Mouse (Mus musculus) kidney, adult 18-20 months (tissue): ENCODE data around the gene Lrba.
A peak's percentile ranks its signal among the peaks of the same experiment; 100 is the strongest.

Experiments
- DNase-seq: peaks from one replicate; pipeline ENCODE4 v3.0.0; 2021

The Lrba gene

GRCm38 (mm10) chr3:86806834-86807233 is 582.4 kb downstream of the Lrba start:
- no peak for DNase-seq

DNA sequence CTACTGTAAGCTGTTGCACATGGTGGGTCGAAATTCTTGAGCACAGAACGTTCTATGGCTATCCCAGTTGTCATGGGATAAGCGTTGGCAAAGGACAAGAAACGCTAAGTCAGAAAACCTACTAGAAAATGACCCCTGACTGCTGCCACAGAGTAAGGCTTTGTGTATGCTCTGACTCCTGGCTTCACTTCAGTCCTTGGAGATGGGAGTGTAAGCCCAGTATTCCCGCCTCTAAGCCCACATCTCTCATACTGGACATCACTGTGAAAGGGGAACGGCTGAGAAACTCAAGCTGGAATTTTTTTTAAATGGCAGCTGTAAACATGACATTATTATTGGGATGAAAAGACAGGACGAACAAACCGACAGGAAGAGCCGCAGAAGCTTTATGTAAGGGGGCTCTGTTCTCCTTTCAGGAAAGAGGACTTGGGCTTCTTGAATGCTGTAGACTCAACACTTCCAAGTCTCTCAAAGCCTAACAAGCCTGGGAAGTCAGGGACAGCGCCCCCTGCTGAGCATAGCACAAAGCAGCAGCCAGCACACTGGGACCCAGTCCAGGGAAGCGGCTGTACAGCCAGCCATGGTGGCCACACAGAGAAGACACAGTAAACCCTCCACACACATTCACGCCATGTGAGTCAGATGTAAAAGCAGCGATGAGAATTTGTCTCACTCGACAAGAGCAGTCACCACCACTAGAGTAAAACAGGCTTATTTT is 583.4 kb downstream of the Lrba start:
- no peak for DNase-seq

DNA sequence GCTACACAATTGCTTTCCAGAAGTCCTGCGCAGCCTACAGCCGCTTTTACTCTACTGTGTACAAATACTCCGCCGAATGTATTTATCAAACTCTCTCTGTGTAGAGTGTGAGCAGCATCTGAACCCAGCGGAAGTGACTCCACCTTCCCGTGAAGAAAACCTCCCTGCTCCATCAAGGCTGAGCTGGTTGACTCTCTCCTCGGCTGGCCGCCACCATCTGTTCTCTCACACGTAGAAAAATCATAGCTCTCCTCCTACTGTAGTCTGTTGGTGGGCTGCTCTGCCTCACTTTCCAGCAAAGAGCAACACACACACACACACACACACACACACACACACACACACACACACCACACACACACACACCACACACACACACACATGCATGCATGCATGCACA is 584.7 kb downstream of the Lrba start:
- no peak for DNase-seq

DNA sequence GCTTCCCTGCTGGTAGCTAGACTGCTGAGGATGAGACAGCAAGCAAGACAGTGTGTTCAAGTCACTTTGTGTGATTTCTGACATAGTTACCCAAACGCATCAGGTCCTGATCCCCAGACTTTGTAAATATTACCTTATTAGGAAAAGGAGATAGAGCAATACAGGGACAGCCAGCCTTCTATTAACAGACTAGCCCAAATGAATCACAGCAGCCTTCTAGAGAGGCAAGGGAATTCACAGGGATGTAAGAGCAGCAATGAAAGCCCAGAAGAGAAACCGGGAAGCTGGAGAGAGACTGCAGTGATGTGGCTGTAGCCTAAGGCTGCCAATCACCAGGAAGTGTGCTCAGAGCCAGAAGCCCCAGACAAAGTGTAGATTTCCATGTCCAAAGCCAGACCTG is 585.2 kb downstream of the Lrba start:
- no peak for DNase-seq

DNA sequence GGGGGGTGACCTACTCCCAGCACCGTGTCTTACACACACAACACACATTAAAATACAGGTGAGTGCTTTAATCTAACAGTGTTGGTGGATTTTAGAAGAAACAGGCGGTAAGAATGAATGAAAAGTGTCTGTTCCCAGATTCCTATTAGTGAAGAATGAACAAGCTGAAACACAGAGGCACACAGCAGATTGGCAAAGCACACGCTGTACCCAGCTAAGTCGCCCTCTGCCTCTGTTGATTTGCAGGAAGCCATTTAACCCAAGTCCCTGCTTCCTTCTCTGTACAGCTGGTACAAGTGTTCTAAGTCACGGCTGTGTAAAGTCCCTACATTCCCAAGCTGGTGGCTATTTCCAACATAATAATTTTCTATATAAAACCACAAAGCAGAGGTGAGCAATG is 586.4 kb downstream of the Lrba start:
- no peak for DNase-seq

DNA sequence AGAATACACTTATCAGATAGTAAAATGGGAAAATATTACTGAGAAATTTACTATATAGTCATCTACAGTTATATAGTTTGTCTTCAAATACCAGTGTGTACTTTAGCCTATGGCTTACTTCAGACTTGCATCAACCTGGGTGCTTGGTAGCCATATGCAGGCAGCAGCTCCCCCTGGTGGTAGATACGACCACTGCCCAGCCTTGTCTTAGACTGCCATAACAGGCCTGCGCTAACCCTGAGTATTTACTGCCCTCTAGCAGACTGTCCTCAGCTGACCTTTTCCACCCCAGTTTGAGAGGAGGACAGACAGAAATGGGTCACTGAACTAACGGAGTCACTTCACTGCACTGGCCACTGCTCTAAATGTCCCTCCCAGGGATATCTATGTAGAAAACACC is 588.2 kb downstream of the Lrba start:
- peak; percentile 83 for DNase-seq

DNA sequence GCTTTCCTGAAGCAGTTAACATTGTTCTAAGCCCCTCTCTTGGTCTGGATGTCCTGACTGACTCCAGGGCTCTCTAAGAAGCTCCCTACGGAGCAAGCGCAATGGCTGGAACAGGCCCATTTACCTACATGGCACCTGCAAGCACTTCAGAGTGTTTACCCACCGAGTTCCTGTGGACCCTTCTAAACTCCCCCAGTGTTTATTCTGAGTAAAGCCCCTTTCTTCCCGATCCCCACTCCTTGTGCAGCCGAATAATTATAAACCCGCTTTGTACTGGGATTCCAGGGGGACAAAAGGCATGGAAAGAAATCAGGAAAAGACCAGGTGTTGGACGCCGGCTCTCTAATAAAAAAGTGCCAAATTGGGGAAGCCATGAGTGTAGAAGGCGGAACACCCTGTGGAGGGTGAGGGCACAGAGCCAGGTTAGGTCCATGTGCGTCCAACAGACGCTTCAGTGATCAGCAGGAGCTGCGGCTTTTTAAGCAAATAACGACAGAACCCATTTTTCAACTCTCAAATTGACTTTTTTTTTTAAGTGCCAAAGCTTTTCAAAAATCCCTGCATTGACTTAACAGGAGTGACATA is 593.6 kb downstream of the Lrba start:
- DNase-seq = no peak

DNA sequence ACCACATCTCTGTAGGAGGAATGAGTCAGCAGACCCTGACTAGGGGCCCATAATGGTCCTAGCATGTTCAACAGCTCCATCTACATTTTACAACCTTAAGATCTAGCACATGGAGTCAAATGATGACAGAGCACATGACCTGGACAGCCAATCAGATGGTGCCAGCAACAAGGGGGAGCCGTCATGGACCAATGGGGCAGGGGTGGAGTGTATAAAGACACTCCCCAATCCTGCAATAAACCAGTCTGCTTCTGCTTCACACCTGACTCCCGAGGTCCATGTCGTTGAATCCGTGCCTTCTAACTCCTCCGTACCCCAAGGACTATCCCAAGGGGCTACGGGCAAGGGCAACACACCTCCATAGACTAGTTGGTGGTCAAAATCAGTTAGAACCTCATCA is 594.9 kb downstream of the Lrba start:
- no peak for DNase-seq

GRCm38 (mm10) chr3:86820344-86820743 is 595.9 kb downstream of the Lrba start:
- peak; percentile 46 for DNase-seq

DNA sequence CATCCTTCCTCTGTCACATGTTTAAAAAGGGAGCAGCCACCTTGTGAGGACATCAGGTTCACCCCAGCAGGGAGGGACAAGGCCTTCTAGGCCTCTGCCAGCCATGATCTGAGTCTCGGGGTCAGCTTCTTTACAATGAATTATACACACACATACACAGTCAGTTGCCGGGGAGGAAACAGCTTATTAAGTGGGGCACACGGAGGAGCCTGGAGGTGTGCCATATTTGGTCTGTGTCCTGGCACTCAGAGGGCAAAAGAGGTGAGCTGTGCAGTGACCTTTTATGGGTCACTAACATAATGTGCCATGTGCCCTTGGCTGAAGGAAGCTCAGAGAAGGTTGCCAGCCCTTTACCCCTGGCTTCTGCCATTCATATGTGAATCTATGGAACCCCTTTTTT is 596.9 kb downstream of the Lrba start:
- peak; percentile 60 for DNase-seq

- no peak for DNase-seq
These were observed 603.0 kb downstream of the Lrba start for GRCm38 (mm10) chr3:86827506-86827905.

DNA sequence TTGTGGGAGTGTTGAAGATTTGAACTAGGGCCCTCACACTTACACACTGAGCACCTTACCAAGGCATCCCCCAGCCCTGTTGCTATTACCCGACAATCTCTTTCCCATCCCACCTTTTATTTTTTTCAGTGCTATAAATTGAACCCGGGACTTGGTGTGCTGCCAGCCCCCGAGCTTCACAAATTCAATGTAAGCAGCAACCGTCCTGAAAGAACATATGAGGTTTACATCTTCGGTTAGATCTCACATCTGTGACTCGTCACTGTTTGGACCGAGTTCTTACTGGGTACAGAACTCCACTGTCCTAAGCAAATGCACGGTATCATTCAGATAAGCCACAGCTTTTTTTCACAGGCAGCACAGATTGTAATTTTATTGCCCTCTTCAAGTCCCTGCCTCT is 607.6 kb downstream of the Lrba start:
- DNase-seq = no peak
